Comparison of ENCODE assay signal across 7 mouse cellular contexts in the genomic region with DNA sequence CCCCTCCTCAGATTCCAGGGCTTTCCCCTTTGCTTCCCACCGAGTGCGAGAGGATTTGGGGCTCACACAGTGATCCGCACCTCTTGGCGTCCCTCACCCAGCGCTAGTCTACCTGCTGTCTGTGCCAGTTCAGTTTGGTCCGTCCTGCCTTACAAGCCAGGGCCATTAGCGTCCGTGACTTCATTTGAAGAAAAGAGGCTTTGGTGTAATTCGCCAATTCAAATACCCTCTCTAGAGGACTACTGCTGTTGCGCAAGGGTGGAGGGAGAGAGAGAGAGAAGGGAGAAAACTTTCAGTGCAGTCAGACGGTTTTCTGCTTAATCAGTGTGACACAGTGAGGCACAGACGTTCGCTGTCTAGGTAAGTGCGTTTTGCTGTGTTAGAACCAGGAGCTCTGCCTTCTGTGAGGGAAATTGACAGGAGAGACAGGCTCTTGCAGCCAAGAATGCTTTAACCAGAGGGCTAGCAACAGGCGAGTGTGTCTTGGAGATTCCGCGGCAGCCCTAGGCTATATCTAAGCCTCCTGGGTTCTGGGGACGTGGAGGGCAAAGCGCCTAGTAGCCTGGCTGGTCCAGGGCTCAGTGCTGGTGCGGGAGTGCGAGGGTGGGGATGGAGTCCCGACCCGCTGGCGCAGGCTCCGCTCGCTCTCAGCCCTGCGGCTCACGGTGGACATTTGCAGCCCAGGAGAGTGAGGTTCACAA. TPM values are rescaled to one million over a fixed set of nuclear protein-coding genes. Genes with fewer than 3 reads are reported as not detected.
DNase-seq lines count a peak whose midpoint lies in the region; ATAC-seq lines count a peak whose summit lies in the region.

No protein-coding gene starts in this region.

- H3K27me3 ChIP-seq in lung, embryonic 16.5 days (ENCODE audit: control insufficient read depth, insufficient read depth, low read depth, low read length): peaks cover 16% of the 10 kb centered on the region; the same call in 1 of the 2 replicates
- peaks cover 4% of the 10 kb centered on the region for H3K27me3 ChIP-seq in forebrain, embryonic 16.5 days (replicated peaks; ENCODE audit: control insufficient read depth, insufficient read depth, low read length)
- peaks cover 9% of the 10 kb centered on the region; the same call in 1 of the 2 replicates for H3K27me3 ChIP-seq in midbrain, embryonic 14.5 days (ENCODE audit: control insufficient read depth, insufficient read depth, low read length)

- no peaks in the 10 kb centered on the region for H3K36me3 ChIP-seq in lung, embryonic 16.5 days (ENCODE audit: control insufficient read depth, insufficient read depth, low read length)
- H3K36me3 ChIP-seq in forebrain, embryonic 16.5 days (ENCODE audit: control insufficient read depth, insufficient read depth): no peaks in the 10 kb centered on the region
- H3K36me3 ChIP-seq in midbrain, embryonic 14.5 days (ENCODE audit: control insufficient read depth, insufficient read depth, low read length): no peaks in the 10 kb centered on the region

- 0 out of 2 replicates have a peak overlapping the region, but pooled peaks have one; percentile 11 for H3K9ac ChIP-seq in lung, embryonic 16.5 days (ENCODE audit: low read length)
- H3K9ac ChIP-seq in forebrain, embryonic 16.5 days (replicated peaks; ENCODE audit: low read depth, low read length): peak overlapping the region; percentile 64
- H3K9ac ChIP-seq in midbrain, embryonic 14.5 days (replicated peaks; ENCODE audit: low read length): peak overlapping the region; percentile 59

- H3K9me3 ChIP-seq in lung, embryonic 16.5 days (ENCODE audit: control insufficient read depth, low read length): no peaks in the 10 kb centered on the region
- H3K9me3 ChIP-seq in forebrain, embryonic 16.5 days (ENCODE audit: control insufficient read depth, low read length): no peaks in the 10 kb centered on the region
- H3K9me3 ChIP-seq in midbrain, embryonic 14.5 days (ENCODE audit: control insufficient read depth, low read length): no peaks in the 10 kb centered on the region

- H3K4me1 ChIP-seq in lung, embryonic 16.5 days (replicated peaks; ENCODE audit: control insufficient read depth, insufficient read depth, low read length): peaks cover 10% of the 10 kb centered on the region
- H3K4me1 ChIP-seq in forebrain, embryonic 16.5 days (replicated peaks; ENCODE audit: control insufficient read depth, insufficient read depth, low read length): peaks cover 7% of the 10 kb centered on the region
- H3K4me1 ChIP-seq in midbrain, embryonic 14.5 days (ENCODE audit: control insufficient read depth, insufficient read depth, low read length): no peaks in the 10 kb centered on the region

- WGBS in lung, embryonic 16.5 days: under 1% methylated on average over 28 of the region's 28 CpGs
- 0% methylated on average over 28 of the region's 28 CpGs for WGBS in forebrain, embryonic 16.5 days
- WGBS in midbrain, embryonic 14.5 days: 0% methylated on average over 28 of the region's 28 CpGs

- no peak for DNase-seq in lung, postnatal 10 days
- DNase-seq in cerebellum, adult 18-20 months: peak; percentile 76 to 80
- DNase-seq in left cerebral cortex, adult 18-20 months (ENCODE audit: low spot score in 2 of 2): peak; percentile 47 to 67
- peak; percentile 71 for DNase-seq in midbrain, embryonic 14.5 days
- DNase-seq in thymus, postnatal 0 days (ENCODE audit: low spot score): no peak

- peak overlapping the region; percentile 43 for H3K4me3 ChIP-seq in lung, embryonic 16.5 days (ENCODE audit: low read length)
- H3K4me3 ChIP-seq in forebrain, embryonic 16.5 days (replicated peaks; ENCODE audit: low read length): peak overlapping the region; percentile 52
- H3K4me3 ChIP-seq in midbrain, embryonic 14.5 days (replicated peaks; ENCODE audit: low read depth, low read length): peak overlapping the region; percentile 56

- H3K4me2 ChIP-seq in lung, embryonic 16.5 days (ENCODE audit: low read depth, low read length): peak overlapping the region; percentile 64
- H3K4me2 ChIP-seq in forebrain, embryonic 16.5 days (ENCODE audit: low read length): peak overlapping the region; percentile 89
- peak overlapping the region; percentile 68 for H3K4me2 ChIP-seq in midbrain, embryonic 14.5 days (ENCODE audit: low read length)

- peak; percentile 45; the same call in 1 of the 2 replicates for ATAC-seq in lung, embryonic 16.5 days (ENCODE audit: low read depth)
- ATAC-seq in forebrain, embryonic 16.5 days: peak; percentile 70
- peak; percentile 66 for ATAC-seq in midbrain, embryonic 14.5 days (ENCODE audit: low FRiP score, low TSS enrichment)

- no peak overlapping the region for H3K27ac ChIP-seq in lung, embryonic 16.5 days (ENCODE audit: low read length)
- H3K27ac ChIP-seq in forebrain, embryonic 16.5 days (ENCODE audit: low read length): no peak overlapping the region
- H3K27ac ChIP-seq in midbrain, embryonic 14.5 days (replicated peaks; ENCODE audit: low read depth, low read length): peak overlapping the region; percentile 72

RNA-seq across cellular contexts. Expression of a gene that starts 3.0 kb away (rescaled TPM):
- 0.06 and 0.15 TPM in 2 replicates for polyA plus RNA-seq in lung, embryonic 16.5 days (2015; fragmentation: Nextera tagmentation; extraction: Ambion mirVana)
- polyA plus RNA-seq in forebrain, embryonic 16.5 days (2015; fragmentation: Nextera tagmentation; extraction: Ambion mirVana): 10.2 and 15.9 TPM in 2 replicates
- total RNA-seq in left cerebral cortex, adult 18-20 months (2021): 10 to 100 TPM; 43.9 to 49.9 TPM
- 28.2 TPM in 2 replicates for polyA plus RNA-seq in midbrain, embryonic 14.5 days (2014; fragmentation: Nextera tagmentation; extraction: Ambion mirVana)
- polyA plus RNA-seq in thymus, postnatal 0 days (2015; fragmentation: Nextera tagmentation; extraction: Ambion mirVana): 0.20 and 0.26 TPM in 2 replicates

Comparison
In these comparisons a context has a peak if more than half of its experiments do, and no peak if none do; other contexts are left out.
1. H3K9ac ChIP-seq: peak in every context shown above with its lines; median percentile 64 in forebrain, embryonic 16.5 days; 59 in midbrain, embryonic 14.5 days; 11 in lung, embryonic 16.5 days.
2. DNase-seq: peak in cerebellum, adult 18-20 months (2 of 2), left cerebral cortex, adult 18-20 months (2 of 2) and midbrain, embryonic 14.5 days (single experiment); none in lung, postnatal 10 days (single experiment) and thymus, postnatal 0 days (single experiment).
3. Peak in every context shown above with its lines, with median percentiles within 50 percentile points of each other: ATAC-seq, H3K4me2 ChIP-seq and H3K4me3 ChIP-seq.